Comparison of ENCODE assay signal across 8 mouse cellular contexts in genomic region chr9:66513150-66513549, GRCm38 (mm10). TPM values are rescaled to one million over a fixed set of nuclear protein-coding genes. Genes with fewer than 3 reads are reported as not detected.
DNase-seq lines count a peak whose midpoint lies in the region; ATAC-seq and TF ChIP-seq lines count a peak whose summit lies in the region.

No protein-coding gene starts in this region.

- peak overlapping the region; percentile 91 for H3K9ac ChIP-seq in heart, embryonic 14.5 days (ENCODE audit: low read length)
- H3K9ac ChIP-seq in liver, embryonic 12.5 days, result peak overlapping the region; percentile 83; the same call in 1 of the 2 replicates

- ATAC-seq in frontal cortex, adult (ENCODE audit: low TSS enrichment), result peak; percentile 25; the same call in 1 of the 2 replicates
- no peak for ATAC-seq in heart, embryonic 14.5 days (ENCODE audit: insufficient number of reproducible peaks, insufficient read depth, low FRiP score, low read depth)
- ATAC-seq in liver, embryonic 12.5 days, result no peak

- DNase-seq in frontal cortex, postnatal 25 days (ENCODE audit: low spot score in 2 of 2), result no peak
- peak; percentile 66 for DNase-seq in 3T3-L1 (ENCODE audit: low read depth, low spot score)
- peak; percentile 60 for DNase-seq in cerebellum, adult 9-11 months
- peak; percentile 43 for DNase-seq in thymus, adult 2 months
- DNase-seq in layer of hippocampus, adult 9-11 months, result no peak

- H3K4me3 ChIP-seq in heart, embryonic 14.5 days (ENCODE audit: control insufficient read depth in 1 of 2, insufficient read depth in 1 of 2, low read depth in 1 of 2, low read length in 2 of 2), result peak overlapping the region; percentile 58 to 64
- no peak overlapping the region for H3K4me3 ChIP-seq in liver, embryonic 12.5 days
- H3K4me3 ChIP-seq in thymus, adult 2 months (ENCODE audit: control insufficient read depth, insufficient read depth, low read length), result no peak overlapping the region

- peak overlapping the region; percentile 96 to 99 for H3K27ac ChIP-seq in heart, embryonic 14.5 days (replicated peaks in 1 of 2; ENCODE audit: control insufficient read depth in 1 of 2, insufficient read depth in 1 of 2, low read depth in 2 of 2, low read length in 2 of 2)
- peak overlapping the region; percentile 93 for H3K27ac ChIP-seq in liver, embryonic 12.5 days
- peak overlapping the region; percentile 50 for H3K27ac ChIP-seq in thymus, adult 2 months (ENCODE audit: control insufficient read depth, insufficient read depth, low read length)

- peak overlapping the region; percentile 98 for H3K4me2 ChIP-seq in heart, embryonic 14.5 days (ENCODE audit: low read length)
- peak overlapping the region; percentile 96 for H3K4me2 ChIP-seq in liver, embryonic 12.5 days

- no peaks in the 10 kb centered on the region for H3K9me3 ChIP-seq in heart, embryonic 14.5 days (ENCODE audit: control insufficient read depth, low read length)
- H3K9me3 ChIP-seq in liver, embryonic 12.5 days (replicated peaks), result no peaks in the 10 kb centered on the region

- no peak for TF ChIP-seq POLR2A in thymus, adult 2 months (IDR thresholded peaks at IDR 0.05; ENCODE audit: control insufficient read depth, extremely low read depth, insufficient read depth, low read length, poor library complexity)

- H3K36me3 ChIP-seq in heart, embryonic 14.5 days (ENCODE audit: control insufficient read depth, insufficient read depth, low read length), result peaks cover 49% of the 10 kb centered on the region
- peaks cover 72% of the 10 kb centered on the region for H3K36me3 ChIP-seq in liver, embryonic 12.5 days
- peaks cover 26% of the 10 kb centered on the region for H3K36me3 ChIP-seq in thymus, adult 2 months (ENCODE audit: control insufficient read depth, insufficient read depth, low read length)

- TF ChIP-seq CTCF in thymus, adult 2 months (IDR thresholded peaks at IDR 0.05; ENCODE audit: borderline replicate concordance, control insufficient read depth, extremely low read depth, insufficient read depth, low read length, poor library complexity), result no peak

- peaks cover 12 to 20% of the 10 kb centered on the region in 2 experiments for H3K4me1 ChIP-seq in heart, embryonic 14.5 days (ENCODE audit: control insufficient read depth in 2 of 2, insufficient read depth in 2 of 2, low read length in 2 of 2)
- peaks cover 66% of the 10 kb centered on the region for H3K4me1 ChIP-seq in liver, embryonic 12.5 days
- H3K4me1 ChIP-seq in thymus, adult 2 months (replicated peaks; ENCODE audit: control insufficient read depth, insufficient read depth, low read length), result peaks cover 26% of the 10 kb centered on the region

- no peaks in the 10 kb centered on the region for H3K27me3 ChIP-seq in heart, embryonic 14.5 days (ENCODE audit: control insufficient read depth, insufficient read depth, low read length)
- no peaks in the 10 kb centered on the region for H3K27me3 ChIP-seq in liver, embryonic 12.5 days (replicated peaks)
- H3K27me3 ChIP-seq in thymus, adult 2 months (ENCODE audit: control insufficient read depth, insufficient read depth, low read length), result no peaks in the 10 kb centered on the region

RNA-seq across cellular contexts. Expression of gene Fbxl22, which starts 1.2 kb away (rescaled TPM):
- 78.6 and 81.6 TPM in 2 replicates for polyA plus RNA-seq in heart, embryonic 14.5 days (2014; fragmentation: Nextera tagmentation; extraction: Ambion mirVana)
- 0.64 and 0.77 TPM in 2 replicates for polyA plus RNA-seq in liver, embryonic 12.5 days (2016; fragmentation: Nextera tagmentation; extraction: Ambion mirVana)
- polyA plus RNA-seq in thymus, adult 2 months (2012; rRNA removed), result 7.6 and 10.2 TPM in 2 replicates

Comparison
In these comparisons a context has a peak if more than half of its experiments do, and no peak if none do; other contexts are left out.
1. DNase-seq: peak in 3T3-L1 (single experiment), cerebellum, adult 9-11 months (single experiment) and thymus, adult 2 months (single experiment); none in frontal cortex, postnatal 25 days (0 of 2) and layer of hippocampus, adult 9-11 months (single experiment).
2. H3K4me3 ChIP-seq: peak in heart, embryonic 14.5 days (2 of 2); none in liver, embryonic 12.5 days (single experiment) and thymus, adult 2 months (single experiment).
3. Peak in every context shown above with its lines, with median percentiles within 50 percentile points of each other: H3K27ac ChIP-seq.